Mouse (Mus musculus): ENCODE data around the gene Tcp10a. TPM values are rescaled to one million over a fixed set of nuclear protein-coding genes. Genes with fewer than 3 reads are reported as not detected.
"Not testable (repeated sequence)": the region's sequence is repeated elsewhere in the genome, so short reads cannot be mapped to it uniquely, and the experiment has no call there.

Tcp10a gene
- polyA plus RNA-seq, 1 experiment from 2014 or later: not detected

DNA sequence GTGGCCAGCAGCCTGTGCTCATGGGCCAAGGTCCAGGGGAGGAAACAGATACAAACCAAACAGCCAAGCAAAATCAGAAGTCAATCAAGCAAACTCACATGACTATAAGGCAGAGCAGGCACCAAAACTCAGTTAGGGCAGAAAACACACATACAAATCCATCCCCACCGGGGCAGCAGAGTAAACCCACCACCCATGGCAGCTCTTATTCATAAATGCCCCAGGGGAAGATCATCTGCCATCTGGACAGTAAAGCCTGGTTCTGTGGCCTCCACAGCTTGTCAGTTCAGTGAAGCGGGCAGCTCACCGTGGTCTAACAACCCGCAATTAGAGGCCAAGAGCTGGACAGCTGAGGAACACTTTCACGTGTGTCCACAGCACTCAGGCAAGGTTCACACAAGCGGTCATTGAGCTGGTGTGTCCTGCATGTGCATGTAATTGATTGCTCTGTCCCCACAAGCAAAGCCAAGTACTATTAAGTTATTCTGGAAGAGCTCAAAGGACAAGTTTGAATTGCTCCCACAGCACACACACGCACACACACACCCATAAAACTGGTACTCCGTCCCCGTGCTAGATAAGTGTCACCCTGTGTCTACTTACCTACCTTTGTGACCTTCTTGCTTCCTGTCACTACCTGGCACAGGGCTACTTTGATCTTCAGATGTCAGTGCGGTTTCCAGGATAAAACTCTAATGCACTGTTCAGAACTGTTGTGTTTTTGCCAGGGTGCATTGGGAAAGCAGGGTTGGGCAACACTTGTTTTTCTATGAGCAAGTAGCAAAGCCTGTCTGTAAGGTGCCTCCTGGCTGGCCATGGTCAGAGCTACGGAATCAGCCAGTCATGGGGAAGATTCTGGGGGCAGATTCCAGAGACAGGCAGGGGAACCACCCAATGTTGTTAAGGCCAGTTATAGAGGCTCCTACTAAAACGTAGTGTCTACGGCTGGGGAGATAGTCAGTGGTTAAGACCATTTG, 59.0 kb downstream of the Tcp10a start:
- H3K9ac ChIP-seq (replicated peaks; ENCODE audit: low read depth, low read length); H3K27me3 ChIP-seq (ENCODE audit: control insufficient read depth, insufficient read depth, low read length); H3K4me1 ChIP-seq (ENCODE audit: control insufficient read depth, insufficient read depth, low read length); H3K9me3 ChIP-seq (ENCODE audit: control insufficient read depth, low read length); ATAC-seq (ENCODE audit: low read depth); H3K4me3 ChIP-seq (ENCODE audit: low read depth, low read length); H3K36me3 ChIP-seq (ENCODE audit: control insufficient read depth, insufficient read depth, low read length); H3K4me2 ChIP-seq (ENCODE audit: low read depth, low read length); H3K27ac ChIP-seq (ENCODE audit: low read depth, low read length): not testable (repeated sequence)
- WGBS: 69% methylated on average over 6 of the region's 13 CpGs

- not testable (repeated sequence) for H3K36me3 ChIP-seq (ENCODE audit: control insufficient read depth, insufficient read depth, low read length); H3K4me2 ChIP-seq (ENCODE audit: low read depth, low read length); H3K27ac ChIP-seq (ENCODE audit: low read depth, low read length); H3K4me3 ChIP-seq (ENCODE audit: low read depth, low read length); H3K9me3 ChIP-seq (ENCODE audit: control insufficient read depth, low read length); H3K27me3 ChIP-seq (ENCODE audit: control insufficient read depth, insufficient read depth, low read length); ATAC-seq (ENCODE audit: low read depth); H3K4me1 ChIP-seq (ENCODE audit: control insufficient read depth, insufficient read depth, low read length); H3K9ac ChIP-seq (replicated peaks; ENCODE audit: low read depth, low read length)
- 70% methylated on average over 3 of the region's 3 CpGs for WGBS
These were observed 60.9 kb downstream of the Tcp10a start, which contains the start of gene Unc93a2 for GRCm38 (mm10) chr17:7385364-7385763. TSS of gene Unc93a2 (minus strand) at chr17:7385464.

DNA sequence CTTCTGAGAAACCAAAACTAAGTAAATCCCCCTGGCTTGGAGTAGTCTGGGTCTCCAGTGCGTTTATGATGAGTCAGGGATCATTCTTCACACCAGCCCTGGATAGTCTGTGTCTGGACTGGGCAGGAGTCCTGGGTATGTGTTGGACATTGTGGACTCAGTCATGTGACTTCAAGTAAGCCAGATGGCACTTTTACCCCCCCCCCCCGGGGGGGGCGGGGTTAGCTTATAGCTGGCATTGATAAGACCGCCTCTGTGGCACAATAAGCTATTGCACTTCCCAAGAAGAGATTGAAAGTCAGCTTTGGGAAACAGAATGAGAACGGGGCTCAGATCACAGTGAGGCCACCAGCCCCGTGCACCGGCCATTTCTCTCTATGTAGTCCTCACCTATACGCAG, 61.6 kb downstream of the Tcp10a start:
- ATAC-seq (ENCODE audit: low read depth); H3K27me3 ChIP-seq (ENCODE audit: control insufficient read depth, insufficient read depth, low read length); H3K36me3 ChIP-seq (ENCODE audit: control insufficient read depth, insufficient read depth, low read length); H3K4me3 ChIP-seq (ENCODE audit: low read depth, low read length); H3K27ac ChIP-seq (ENCODE audit: low read depth, low read length); H3K4me2 ChIP-seq (ENCODE audit: low read depth, low read length); H3K4me1 ChIP-seq (ENCODE audit: control insufficient read depth, insufficient read depth, low read length); H3K9me3 ChIP-seq (ENCODE audit: control insufficient read depth, low read length); H3K9ac ChIP-seq (replicated peaks; ENCODE audit: low read depth, low read length): not testable (repeated sequence)
- 74% methylated on average over 8 of the region's 8 CpGs for WGBS

DNA sequence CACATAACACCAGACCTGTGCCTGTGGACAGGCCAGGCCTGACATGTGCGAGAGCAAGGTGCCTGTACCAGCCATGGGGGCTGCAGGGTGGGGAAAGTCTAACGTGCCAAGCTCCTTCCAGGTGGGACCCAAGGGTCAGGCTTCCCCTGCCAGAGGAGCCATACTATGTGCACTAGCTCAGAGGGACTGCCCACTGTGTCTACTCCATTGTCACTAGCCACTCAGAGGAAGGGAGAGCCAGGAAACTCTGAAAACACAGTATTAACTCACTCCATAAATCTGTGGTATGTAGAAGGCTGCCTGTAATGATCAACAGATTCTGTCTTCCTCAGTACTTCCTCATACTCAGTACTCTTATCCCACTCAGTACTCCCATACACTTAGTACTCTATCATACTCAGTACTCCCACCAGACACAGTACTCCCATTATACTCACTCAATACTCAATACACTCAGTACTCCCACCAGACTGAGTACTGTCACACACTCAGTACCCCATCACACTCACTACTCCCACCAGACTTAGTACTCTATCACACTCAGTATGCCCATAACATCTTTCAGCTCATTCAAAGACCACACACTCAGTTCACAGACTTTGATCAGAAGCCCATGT, 64.0 kb downstream of the Tcp10a start:
- not testable (repeated sequence) for H3K4me1 ChIP-seq (ENCODE audit: control insufficient read depth, insufficient read depth, low read length); H3K4me3 ChIP-seq (ENCODE audit: low read depth, low read length); H3K9ac ChIP-seq (replicated peaks; ENCODE audit: low read depth, low read length); H3K27ac ChIP-seq (ENCODE audit: low read depth, low read length); H3K4me2 ChIP-seq (ENCODE audit: low read depth, low read length); ATAC-seq (ENCODE audit: low read depth); H3K27me3 ChIP-seq (ENCODE audit: control insufficient read depth, insufficient read depth, low read length); H3K9me3 ChIP-seq (ENCODE audit: control insufficient read depth, low read length); H3K36me3 ChIP-seq (ENCODE audit: control insufficient read depth, insufficient read depth, low read length)
- WGBS: no CpG with 5 or more reads among the region's 2 CpGs

GRCm38 (mm10) chr17:7388958-7389356, 64.5 kb downstream of the Tcp10a start:
- H3K4me2 ChIP-seq (ENCODE audit: low read depth, low read length); H3K9ac ChIP-seq (replicated peaks; ENCODE audit: low read depth, low read length); H3K36me3 ChIP-seq (ENCODE audit: control insufficient read depth, insufficient read depth, low read length); H3K27me3 ChIP-seq (ENCODE audit: control insufficient read depth, insufficient read depth, low read length); H3K4me3 ChIP-seq (ENCODE audit: low read depth, low read length); H3K27ac ChIP-seq (ENCODE audit: low read depth, low read length); ATAC-seq (ENCODE audit: low read depth); H3K9me3 ChIP-seq (ENCODE audit: control insufficient read depth, low read length); H3K4me1 ChIP-seq (ENCODE audit: control insufficient read depth, insufficient read depth, low read length): not testable (repeated sequence)
- WGBS: 78% methylated on average over 6 of the region's 8 CpGs

GRCm38 (mm10) chr17:7389898-7390297, 65.5 kb downstream of the Tcp10a start:
- WGBS: 72% methylated on average over 6 of the region's 7 CpGs
- not testable (repeated sequence) for ATAC-seq (ENCODE audit: low read depth); H3K27ac ChIP-seq (ENCODE audit: low read depth, low read length)

DNA sequence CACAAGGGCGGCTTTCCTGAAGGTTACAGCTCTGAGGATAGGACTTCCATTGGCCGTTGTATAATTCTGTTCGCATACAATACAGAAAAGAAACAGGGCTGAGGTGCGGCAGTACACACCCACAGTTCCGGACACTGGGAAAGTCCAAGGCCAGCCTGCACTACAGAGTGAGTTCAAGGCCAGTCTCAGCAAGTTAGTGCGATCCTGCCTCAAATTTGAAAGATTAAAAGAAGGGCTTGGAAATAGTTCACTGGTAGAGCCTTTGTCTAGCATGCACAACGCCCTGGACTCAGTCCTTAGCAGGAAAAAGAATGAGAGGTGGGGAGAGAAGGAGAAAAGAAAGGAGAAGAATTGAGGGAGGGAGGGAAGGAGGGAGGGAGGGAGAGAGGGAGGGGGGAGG, 70.7 kb downstream of the Tcp10a start:
- not testable (repeated sequence) for H3K4me1 ChIP-seq (ENCODE audit: control insufficient read depth, insufficient read depth, low read length); H3K27ac ChIP-seq (ENCODE audit: low read depth, low read length); H3K27me3 ChIP-seq (ENCODE audit: control insufficient read depth, insufficient read depth, low read length); H3K36me3 ChIP-seq (ENCODE audit: control insufficient read depth, insufficient read depth, low read length); H3K9me3 ChIP-seq (ENCODE audit: control insufficient read depth, low read length); H3K4me2 ChIP-seq (ENCODE audit: low read depth, low read length); ATAC-seq (ENCODE audit: low read depth); H3K9ac ChIP-seq (replicated peaks; ENCODE audit: low read depth, low read length); H3K4me3 ChIP-seq (ENCODE audit: low read depth, low read length)
- 86% methylated on average over 7 of the region's 7 CpGs for WGBS

More at GRCm38 (mm10) chr17:7389898-7390297, 65.5 kb downstream of the Tcp10a start:
- H3K36me3 ChIP-seq (ENCODE audit: control insufficient read depth, insufficient read depth, low read length); H3K4me2 ChIP-seq (ENCODE audit: low read depth, low read length); H3K27me3 ChIP-seq (ENCODE audit: control insufficient read depth, insufficient read depth, low read length); H3K4me3 ChIP-seq (ENCODE audit: low read depth, low read length); H3K9ac ChIP-seq (replicated peaks; ENCODE audit: low read depth, low read length); H3K4me1 ChIP-seq (ENCODE audit: control insufficient read depth, insufficient read depth, low read length); H3K9me3 ChIP-seq (ENCODE audit: control insufficient read depth, low read length): not testable (repeated sequence)
